Comparison of ENCODE assay signal across 8 mouse cellular contexts in genomic region chr14:18271666-18272065, GRCm38 (mm10). TPM values are rescaled to one million over a fixed set of nuclear protein-coding genes. Genes with fewer than 3 reads are reported as not detected.
DNase-seq lines count a peak whose midpoint lies in the region; ATAC-seq and TF ChIP-seq lines count a peak whose summit lies in the region.

No protein-coding gene starts in this region.

- TF ChIP-seq CTCF in cerebellum, adult 2 months (IDR thresholded peaks at IDR 0.05; ENCODE audit: borderline replicate concordance, insufficient read depth, low read depth, low read length) = no peak
- TF ChIP-seq CTCF in liver, adult 2 months (IDR thresholded peaks at IDR 0.05; ENCODE audit: low read depth, low read length) = no peak

- 3% methylated on average over 7 of the region's 7 CpGs for WGBS in cerebellum, adult 2 months
- 5% methylated on average over 5 of the region's 7 CpGs for WGBS in embryonic facial prominence, embryonic 14.5 days
- 5% methylated on average over 7 of the region's 7 CpGs for WGBS in liver, adult 2 months

- H3K27ac ChIP-seq in cerebellum, adult 2 months (ENCODE audit: insufficient read depth, low read length) = no peak overlapping the region
- H3K27ac ChIP-seq in embryonic facial prominence, embryonic 14.5 days (replicated peaks; ENCODE audit: low read depth, low read length) = peak overlapping the region; percentile 84
- H3K27ac ChIP-seq in liver, adult 2 months (replicated peaks; ENCODE audit: insufficient read depth, low read depth, low read length) = peak overlapping the region; percentile 55; the same call in 1 of the 2 replicates

- H3K79me2 ChIP-seq in liver, adult 2 months (ENCODE audit: control insufficient read depth, insufficient read depth, low read length) = peaks cover 11% of the 10 kb centered on the region

- no peak for TF ChIP-seq POLR2A in cerebellum, adult 2 months (IDR thresholded peaks at IDR 0.05; ENCODE audit: borderline replicate concordance, insufficient read depth, low read length)
- TF ChIP-seq POLR2A in liver, adult 2 months (IDR thresholded peaks at IDR 0.05; ENCODE audit: extremely low read depth, insufficient read depth, low read length) = no peak

- no peaks in the 10 kb centered on the region for H3K27me3 ChIP-seq in cerebellum, adult 2 months (ENCODE audit: control insufficient read depth, insufficient read depth, low read length)
- H3K27me3 ChIP-seq in embryonic facial prominence, embryonic 14.5 days (replicated peaks; ENCODE audit: control insufficient read depth, insufficient read depth, low read length) = no peaks in the 10 kb centered on the region
- H3K27me3 ChIP-seq in liver, adult 2 months (ENCODE audit: control insufficient read depth, insufficient read depth, low read length) = no peaks in the 10 kb centered on the region

- DNase-seq in cerebellum, adult 2 months = peak; percentile 20 to 42
- DNase-seq in cerebellum, postnatal 4 days (ENCODE audit: low spot score in 2 of 2) = no peak
- peak; percentile 44 for DNase-seq in 3T3-L1 (ENCODE audit: low read depth, low spot score)
- peak; percentile 24 for DNase-seq in embryonic facial prominence, embryonic 14.5 days (ENCODE audit: low spot score)
- peak; percentile 56 for DNase-seq in liver, adult 2 months (ENCODE audit: extremely low read depth, low read depth, low spot score)
- no peak for DNase-seq in layer of hippocampus, postnatal 25 days (ENCODE audit: extremely low spot score in 1 of 2, low spot score in 1 of 2)
- no peak for DNase-seq in embryo, embryonic 10.5 days (ENCODE audit: low spot score)
- no peak for DNase-seq in spleen, adult 12 weeks (ENCODE audit: low spot score)

- ATAC-seq in embryonic facial prominence, embryonic 14.5 days (ENCODE audit: low read depth) = no peak

- H3K36me3 ChIP-seq in embryonic facial prominence, embryonic 14.5 days (ENCODE audit: control insufficient read depth, insufficient read depth, low read length) = peaks cover 32% of the 10 kb centered on the region
- peaks cover 21% of the 10 kb centered on the region for H3K36me3 ChIP-seq in liver, adult 2 months (ENCODE audit: control insufficient read depth, insufficient read depth, low read length)

- H3K9me3 ChIP-seq in embryonic facial prominence, embryonic 14.5 days (ENCODE audit: control insufficient read depth, low read length) = no peaks in the 10 kb centered on the region

- H3K9ac ChIP-seq in embryonic facial prominence, embryonic 14.5 days (ENCODE audit: low read depth, low read length) = peak overlapping the region; percentile 79
- peak overlapping the region; percentile 71 for H3K9ac ChIP-seq in liver, adult 2 months (ENCODE audit: low read depth, low read length)

- peak overlapping the region; percentile 60 for H3K4me3 ChIP-seq in cerebellum, adult 2 months (replicated peaks; ENCODE audit: insufficient read depth, low read depth, low read length)
- peak overlapping the region; percentile 74 for H3K4me3 ChIP-seq in embryonic facial prominence, embryonic 14.5 days (ENCODE audit: low read depth, low read length)
- peak overlapping the region; percentile 79 for H3K4me3 ChIP-seq in liver, adult 2 months (ENCODE audit: insufficient read depth, low read depth, low read length)

- H3K4me2 ChIP-seq in embryonic facial prominence, embryonic 14.5 days (ENCODE audit: low read depth, low read length) = peak overlapping the region; percentile 64

- H3K4me1 ChIP-seq in cerebellum, adult 2 months (ENCODE audit: control insufficient read depth, insufficient read depth, low read length) = no peaks in the 10 kb centered on the region; the same call in 1 of the 2 replicates
- H3K4me1 ChIP-seq in embryonic facial prominence, embryonic 14.5 days (ENCODE audit: control insufficient read depth, insufficient read depth, low read length) = peaks cover 8% of the 10 kb centered on the region; the same call in 1 of the 2 replicates
- peaks cover 6% of the 10 kb centered on the region for H3K4me1 ChIP-seq in liver, adult 2 months (ENCODE audit: control insufficient read depth, insufficient read depth, low read length)

RNA-seq across cellular contexts. Expression of gene Rpl15, which starts 0.5 kb away (rescaled TPM):
- polyA plus RNA-seq in cerebellum, adult 2 months (2012; rRNA removed) = 293 and 315 TPM in 2 replicates
- 513 and 535 TPM in 2 replicates for polyA plus RNA-seq in embryonic facial prominence, embryonic 14.5 days (2014; fragmentation: Nextera tagmentation; extraction: Ambion mirVana)
- 138 and 173 TPM in 2 replicates for total RNA-seq in liver, adult 2 months (2014; rRNA removed)
- polyA plus RNA-seq in liver, adult 2 months (2012; rRNA removed) = 169 and 170 TPM in 2 replicates
- 100 to 1,000 TPM; 408 to 422 TPM for total RNA-seq in layer of hippocampus, postnatal 25 days (2021)

RNA-seq across cellular contexts. Expression of gene Nkiras1, which starts 0.7 kb away (rescaled TPM):
- polyA plus RNA-seq in cerebellum, adult 2 months (2012; rRNA removed) = 124 and 140 TPM in 2 replicates
- polyA plus RNA-seq in embryonic facial prominence, embryonic 14.5 days (2014; fragmentation: Nextera tagmentation; extraction: Ambion mirVana) = 19.0 and 25.4 TPM in 2 replicates
- 13.4 and 16.8 TPM in 2 replicates for total RNA-seq in liver, adult 2 months (2014; rRNA removed)
- 6.4 and 7.5 TPM in 2 replicates for polyA plus RNA-seq in liver, adult 2 months (2012; rRNA removed)
- 10 to 100 TPM; 84.0 to 84.1 TPM for total RNA-seq in layer of hippocampus, postnatal 25 days (2021)

RNA-seq across cellular contexts. Expression of gene Nr1d2, which starts 32.7 kb away (rescaled TPM):
- polyA plus RNA-seq in cerebellum, adult 2 months (2012; rRNA removed) = 81.9 and 87.2 TPM in 2 replicates
- polyA plus RNA-seq in embryonic facial prominence, embryonic 14.5 days (2014; fragmentation: Nextera tagmentation; extraction: Ambion mirVana) = 10.0 and 10.3 TPM in 2 replicates
- 94.3 and 101 TPM in 2 replicates for total RNA-seq in liver, adult 2 months (2014; rRNA removed)
- 6.9 and 8.3 TPM in 2 replicates for polyA plus RNA-seq in liver, adult 2 months (2012; rRNA removed)
- total RNA-seq in layer of hippocampus, postnatal 25 days (2021) = 10 to 100 TPM; 57.9 TPM

RNA-seq across cellular contexts. Expression of gene Ube2e1, which starts 60.0 kb away (rescaled TPM):
- polyA plus RNA-seq in cerebellum, adult 2 months (2012; rRNA removed) = 101 and 105 TPM in 2 replicates
- polyA plus RNA-seq in embryonic facial prominence, embryonic 14.5 days (2014; fragmentation: Nextera tagmentation; extraction: Ambion mirVana) = 48.1 and 48.4 TPM in 2 replicates
- 32.2 and 45.3 TPM in 2 replicates for total RNA-seq in liver, adult 2 months (2014; rRNA removed)
- polyA plus RNA-seq in liver, adult 2 months (2012; rRNA removed) = 17.4 and 23.4 TPM in 2 replicates
- total RNA-seq in layer of hippocampus, postnatal 25 days (2021) = 100 to 1,000 TPM; 105 to 110 TPM

Comparison
In these comparisons a context has a peak if more than half of its experiments do, and no peak if none do; other contexts are left out.
1. DNase-seq: peak in cerebellum, adult 2 months (2 of 2), 3T3-L1 (single experiment), embryonic facial prominence, embryonic 14.5 days (single experiment) and liver, adult 2 months (single experiment); none in cerebellum, postnatal 4 days (0 of 2), layer of hippocampus, postnatal 25 days (0 of 2), embryo, embryonic 10.5 days (single experiment) and spleen, adult 12 weeks (single experiment).
2. Peak in every context shown above with its lines, with median percentiles within 50 percentile points of each other: H3K4me3 ChIP-seq.